Mouse (Mus musculus): ENCODE results near the gene Plcb4. TPM values are rescaled to one million over a fixed set of nuclear protein-coding genes. Genes with fewer than 3 reads are reported as not detected.

Gene Plcb4
- polyA plus RNA-seq, 2 experiments from 2014 or later: 19.5 to 19.6 TPM

DNA sequence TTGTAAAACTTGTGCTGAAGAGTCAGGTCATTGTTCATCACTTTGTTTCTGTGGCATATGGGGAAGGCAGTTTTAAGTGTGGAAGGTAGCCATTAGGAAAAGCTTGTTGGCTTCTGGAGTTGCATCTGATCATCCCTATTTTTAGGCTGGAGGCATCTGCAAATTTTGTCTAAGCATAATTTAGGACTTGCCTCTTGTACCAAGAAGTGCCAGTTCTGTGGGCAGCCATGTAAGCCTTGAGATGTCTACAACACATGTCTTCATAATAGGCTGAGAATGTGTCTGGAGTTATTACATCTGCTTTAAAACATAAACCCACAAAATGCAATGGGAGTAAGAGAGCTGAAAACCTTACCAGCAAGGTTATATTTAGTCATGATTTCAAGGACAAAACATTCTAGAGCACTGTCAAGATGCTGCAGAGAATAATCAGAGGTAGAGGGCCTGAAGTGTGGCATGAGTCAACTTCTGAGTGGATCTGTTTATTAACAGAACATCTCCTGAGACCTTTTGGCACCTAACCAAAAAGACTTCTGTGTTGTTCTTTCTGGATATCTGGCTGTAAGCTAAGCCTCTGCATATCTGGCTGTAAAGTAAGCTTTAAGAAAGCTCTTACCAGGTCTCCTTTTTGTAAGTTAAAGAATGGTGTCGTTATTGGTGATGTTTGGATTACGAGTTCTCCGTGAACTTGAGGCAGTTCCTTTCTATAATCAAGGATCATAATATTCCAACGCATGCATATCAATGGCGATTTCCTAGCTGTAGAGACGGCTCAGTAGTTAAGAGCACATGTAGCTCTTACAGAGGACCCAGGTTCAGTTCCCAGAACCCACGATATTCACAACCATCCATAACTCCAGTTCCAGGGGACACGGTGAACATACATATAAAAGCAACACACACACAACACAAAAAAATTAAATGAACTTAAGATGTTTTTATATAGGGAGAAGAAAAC, 203.0 kb downstream of the Plcb4 start:
- no peak for ATAC-seq

GRCm38 (mm10) chr2:135862489-135863390, 203.9 kb downstream of the Plcb4 start:
- ATAC-seq: peak; percentile 71

DNA sequence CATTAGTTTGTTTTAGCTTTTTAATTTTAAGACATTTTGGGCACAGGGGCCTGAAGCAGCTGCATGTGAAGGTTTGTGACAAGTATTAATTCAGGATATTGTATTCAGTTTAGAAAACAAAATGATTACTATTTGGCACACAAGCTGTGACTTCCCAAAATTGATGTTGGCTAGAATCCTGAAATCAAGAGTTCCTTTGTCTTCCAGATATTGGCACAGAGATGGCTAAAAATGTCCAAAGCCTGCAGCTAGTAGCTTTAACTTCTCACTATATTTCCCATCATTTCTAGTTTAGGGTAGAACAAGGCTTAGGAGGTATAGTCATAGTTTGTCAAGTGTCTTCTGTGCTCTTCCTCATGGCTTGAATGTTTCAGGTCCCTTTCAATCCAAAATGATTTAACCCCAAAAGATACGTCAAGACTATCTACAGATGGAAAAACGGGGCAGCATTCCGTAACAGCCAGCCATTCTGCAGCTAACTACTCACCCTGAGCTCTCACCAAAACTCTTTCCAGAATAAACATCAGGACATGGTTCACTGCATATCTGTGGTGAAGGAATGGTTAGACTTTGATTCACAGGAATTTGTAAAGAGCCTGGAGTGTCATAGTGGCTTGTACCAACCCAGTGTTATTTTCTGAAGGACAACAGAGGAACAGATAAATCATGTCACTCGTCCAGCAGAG, 204.7 kb downstream of the Plcb4 start:
- ATAC-seq: no peak

DNA sequence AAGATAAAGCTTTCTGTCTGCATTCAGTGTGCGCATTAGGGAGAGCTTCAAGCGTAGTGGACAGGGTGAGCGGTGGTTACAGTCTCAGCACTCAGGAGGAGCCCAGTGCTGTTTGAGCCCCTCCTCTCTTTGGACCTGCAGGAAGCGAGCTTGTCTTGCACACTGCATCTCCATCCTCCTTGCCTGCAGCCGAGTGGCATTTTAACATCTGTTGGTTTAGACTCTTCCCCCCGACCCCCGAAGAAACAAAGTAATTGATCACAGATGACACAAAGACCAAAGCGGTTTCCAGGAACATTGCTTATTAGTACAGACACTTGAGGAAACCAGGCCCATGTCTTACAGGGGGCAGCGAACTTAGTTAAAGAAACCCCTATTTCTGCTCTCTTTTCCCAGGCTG, 207.6 kb downstream of the Plcb4 start:
- no peak for ATAC-seq

DNA sequence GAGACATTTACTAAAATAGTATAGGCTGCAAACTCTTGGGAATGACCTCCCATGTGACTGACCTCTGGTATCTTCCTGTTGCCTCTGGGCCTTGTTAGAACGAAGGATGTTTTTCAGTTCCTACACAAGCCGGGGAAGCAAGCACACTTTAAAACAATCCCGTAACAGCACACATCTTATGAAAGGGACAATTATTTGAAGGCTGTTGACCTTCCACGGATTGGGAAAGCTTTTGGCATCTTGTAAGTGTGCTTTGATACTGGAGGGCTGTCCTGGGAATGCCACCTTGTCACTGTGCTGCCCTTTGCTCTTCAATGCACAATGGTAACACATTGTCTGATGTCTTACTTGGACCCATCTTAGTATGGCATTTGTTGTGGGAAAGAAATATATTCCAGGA, 208.0 kb downstream of the Plcb4 start:
- no peak for ATAC-seq

DNA sequence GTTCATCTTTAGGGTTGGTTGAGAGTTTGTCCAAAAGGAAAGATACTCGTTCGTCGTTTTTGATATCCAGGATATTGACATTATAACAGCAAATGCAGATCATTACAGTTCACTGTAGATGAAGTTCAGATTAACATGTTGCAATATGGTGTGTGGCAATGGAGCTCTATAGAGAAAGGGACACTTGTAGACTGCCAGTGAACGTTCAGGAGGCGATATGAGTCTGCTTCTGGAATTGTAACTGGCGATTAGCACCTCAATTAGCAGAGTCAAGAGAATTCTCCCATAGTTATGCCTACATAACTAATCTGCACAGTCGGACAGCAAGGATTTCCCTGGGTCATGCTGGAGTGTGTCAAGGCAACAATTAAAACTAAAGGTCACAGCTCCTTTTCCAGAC, 210.8 kb downstream of the Plcb4 start:
- no peak for ATAC-seq

GRCm38 (mm10) chr2:135873146-135873545, 214.3 kb downstream of the Plcb4 start:
- no peak for ATAC-seq

GRCm38 (mm10) chr2:135873761-135874160, 214.9 kb downstream of the Plcb4 start:
- peak; percentile 84 for ATAC-seq

DNA sequence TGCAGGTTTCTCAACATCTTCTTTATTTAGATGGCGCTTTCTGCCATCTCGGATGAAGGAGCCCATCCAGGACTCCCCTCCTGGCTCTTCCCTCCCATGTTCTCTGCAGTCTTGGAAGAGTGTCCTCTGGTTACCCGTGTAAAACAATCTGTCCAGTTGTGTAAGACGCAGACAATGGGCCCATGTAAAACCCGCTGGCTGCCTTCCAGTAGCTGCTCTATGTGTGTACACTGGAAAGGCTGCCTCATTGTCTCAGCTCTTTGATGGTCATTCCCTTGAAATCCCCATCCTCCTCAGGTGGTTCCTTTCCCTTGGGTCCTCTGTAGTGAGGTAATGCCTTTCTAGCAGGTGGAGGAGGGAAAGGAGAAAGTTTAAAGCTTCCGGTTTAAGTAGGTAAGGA, 216.7 kb downstream of the Plcb4 start:
- no peak for ATAC-seq

DNA sequence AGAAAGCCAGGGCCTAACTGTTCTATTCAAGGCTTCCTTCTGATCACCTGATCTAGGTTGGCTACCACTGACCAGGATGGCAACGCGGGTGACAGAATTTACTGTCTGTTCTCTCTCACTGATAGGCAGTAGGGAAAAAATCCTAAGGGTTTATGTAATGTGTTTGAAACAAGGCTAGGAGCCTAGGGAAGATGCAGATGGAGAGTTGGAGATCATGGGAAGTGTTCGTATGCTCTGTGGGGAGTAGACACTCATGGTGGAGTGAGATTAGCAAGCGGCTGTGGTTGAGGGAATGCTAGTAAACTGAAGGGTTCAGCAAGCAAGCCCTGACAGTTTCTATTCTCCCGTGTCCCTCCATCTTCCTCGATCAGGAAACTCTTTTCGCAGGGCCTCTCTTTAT, 220.5 kb downstream of the Plcb4 start:
- ATAC-seq: no peak

DNA sequence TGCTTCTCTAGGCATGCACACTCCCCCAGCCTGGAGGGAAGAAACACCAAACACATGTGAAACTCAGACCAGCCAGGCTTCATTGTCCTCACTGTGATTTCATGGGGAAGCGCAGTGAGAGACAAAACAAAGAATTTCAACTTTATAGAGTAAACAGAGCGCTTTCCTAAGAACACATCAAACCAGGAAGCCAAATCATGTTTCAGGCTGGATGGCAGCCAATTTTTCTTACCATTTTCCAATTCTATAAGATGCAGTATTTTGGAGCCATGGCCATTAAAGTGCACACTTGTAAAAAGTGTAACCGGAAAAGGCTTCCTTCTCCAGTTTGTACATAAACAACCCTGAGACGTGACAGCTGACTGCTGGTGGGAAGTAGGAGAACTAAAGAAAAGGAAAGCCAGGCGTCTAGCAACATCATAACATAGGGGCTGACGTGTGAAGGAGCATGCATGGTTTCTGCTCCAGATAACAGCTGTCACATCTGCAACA, 221.5 kb downstream of the Plcb4 start:
- no peak for ATAC-seq

DNA sequence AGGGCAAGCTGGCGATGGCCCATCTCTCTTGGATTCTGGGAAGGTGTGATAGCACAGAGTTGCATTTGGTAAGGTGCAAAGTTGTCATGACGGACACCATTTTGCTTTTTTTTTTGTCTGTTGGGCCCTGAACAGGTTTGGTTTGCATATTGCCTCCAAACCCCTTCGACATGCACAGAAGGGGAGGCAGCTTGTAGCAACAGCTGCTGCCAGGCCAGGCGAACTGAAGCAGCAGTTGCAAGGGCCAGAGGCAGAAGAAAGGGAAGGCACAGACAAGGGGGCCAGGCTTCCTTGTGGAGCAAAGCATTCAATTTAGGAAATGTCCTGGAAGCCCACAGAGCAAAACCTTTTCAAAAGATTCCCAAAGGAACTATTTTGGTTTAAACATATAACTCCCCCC, 224.5 kb downstream of the Plcb4 start:
- no peak for ATAC-seq

GRCm38 (mm10) chr2:135884534-135885180, 225.8 kb downstream of the Plcb4 start:
- peak; percentile 36 for ATAC-seq

DNA sequence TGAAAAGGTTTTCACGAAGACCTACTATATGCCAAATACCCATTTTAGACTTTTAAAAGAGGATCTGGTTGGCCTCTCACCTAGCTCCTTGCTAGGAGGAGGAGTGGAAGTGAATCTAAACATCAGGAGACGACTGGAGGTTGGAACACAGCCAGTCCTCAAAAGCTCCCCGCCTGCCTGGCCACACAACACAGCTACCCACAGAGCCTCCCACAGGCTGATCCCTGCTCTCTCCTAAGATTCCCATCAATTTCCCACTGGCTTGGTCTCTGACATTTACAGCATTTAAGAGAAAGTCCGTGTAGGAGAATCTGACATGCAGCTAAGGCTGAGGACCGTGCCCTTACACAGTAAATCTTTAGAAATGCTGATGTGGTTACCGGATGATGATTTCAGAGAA, 226.8 kb downstream of the Plcb4 start:
- peak; percentile 22 for ATAC-seq

GRCm38 (mm10) chr2:135886081-135886679, 227.4 kb downstream of the Plcb4 start:
- ATAC-seq: peak; percentile 41

- no peak for ATAC-seq
These were observed 229.0 kb downstream of the Plcb4 start for GRCm38 (mm10) chr2:135887805-135888204.

DNA sequence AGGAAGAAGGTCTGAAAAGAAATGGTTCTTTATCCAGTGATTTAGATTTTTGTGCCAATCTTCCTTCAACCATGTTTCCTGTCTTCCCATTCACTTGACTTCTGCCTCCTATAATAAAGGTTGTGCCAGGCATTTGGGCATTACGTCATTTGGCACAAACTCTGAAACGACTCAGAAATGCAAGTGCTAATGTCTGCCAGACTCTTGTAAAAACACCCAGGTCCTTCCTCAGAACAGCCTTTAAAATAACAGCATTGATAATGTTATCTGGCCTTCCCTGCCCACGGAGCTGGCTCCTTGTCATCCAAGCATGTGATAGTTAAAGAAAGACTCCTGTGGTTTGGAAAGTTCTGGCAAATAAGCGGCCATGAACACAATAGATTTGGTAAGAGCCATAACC, 229.4 kb downstream of the Plcb4 start:
- ATAC-seq: no peak

DNA sequence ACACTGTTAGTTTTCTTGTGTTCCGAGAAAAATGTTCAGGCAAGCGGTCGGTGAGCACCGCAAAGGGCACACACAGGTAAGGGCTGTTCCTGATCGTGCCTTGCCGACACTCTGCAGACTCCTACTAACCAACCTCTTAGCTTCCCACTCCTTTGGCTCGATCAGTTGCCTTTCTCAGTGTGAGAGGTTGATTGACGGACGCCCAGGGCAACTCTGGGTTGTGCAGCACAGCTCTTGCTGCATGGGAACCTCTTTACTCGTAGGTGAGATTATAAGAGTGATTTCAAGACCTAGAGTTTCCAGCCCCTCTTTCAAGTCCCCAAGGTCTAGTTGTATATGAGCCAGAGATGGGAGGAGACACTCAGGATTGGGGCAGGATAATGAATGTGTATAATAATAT, 230.0 kb downstream of the Plcb4 start:
- no peak for ATAC-seq

- no peak for ATAC-seq
These were observed 231.3 kb downstream of the Plcb4 start for GRCm38 (mm10) chr2:135890083-135890482.

GRCm38 (mm10) chr2:135891097-135891496, 232.3 kb downstream of the Plcb4 start:
- peak; percentile 97 for ATAC-seq

DNA sequence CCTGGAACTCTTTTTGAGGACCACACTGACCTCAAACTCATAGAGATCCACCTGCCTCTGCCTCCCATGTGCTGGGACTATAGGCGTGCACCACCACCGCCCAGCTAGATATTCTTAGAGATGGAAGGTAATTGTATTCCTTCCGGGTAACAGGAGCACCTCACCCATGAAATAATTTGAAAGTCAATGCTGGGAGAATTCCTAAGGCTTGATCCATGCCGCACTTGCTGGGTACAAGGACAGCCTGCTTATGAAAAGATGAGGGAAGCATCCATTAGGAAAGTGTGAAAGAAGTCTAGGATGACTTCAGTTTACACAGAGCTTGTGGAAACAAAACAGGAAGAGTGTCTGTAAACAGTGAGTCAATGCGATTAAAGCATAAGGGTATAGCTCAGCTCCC, 232.9 kb downstream of the Plcb4 start:
- peak; percentile 1 for ATAC-seq

- ATAC-seq: no peak
These were observed 235.8 kb downstream of the Plcb4 start for GRCm38 (mm10) chr2:135894582-135894981.

Data from activated CD4-positive, CD25-positive, alpha-beta regulatory T cell, adult 4 months (primary cell).